Mouse (Mus musculus): ENCODE measurements around the gene Prss53. TPM values are rescaled to one million over a fixed set of nuclear protein-coding genes. Genes with fewer than 3 reads are reported as not detected.
"Not testable (repeated sequence)": the region's sequence is repeated elsewhere in the genome, so short reads cannot be mapped to it uniquely, and the experiment has no call there.

The Prss53 gene
- total RNA-seq, 2 experiments from 2014 or later: 1.2 to 2.0 TPM

- intact Hi-C loops (cut with DNase I): no loop called here
- peak; percentile 87 for DNase-seq
- Histone ChIP-seq H3K27ac (peak within 1 kb of the TSS; percentile 97), H3K4me3 (peak within 1 kb of the TSS; percentile 91)
- TF ChIP-seq CTCF (IDR thresholded peaks at IDR 0.05): no peak
These were observed 13.4 kb upstream of the Prss53 start, which contains the start of gene Bckdk for GRCm38 (mm10) chr7:127903971-127904796. Gene Bckdk (plus strand): TSS chr7:127904082.

DNA sequence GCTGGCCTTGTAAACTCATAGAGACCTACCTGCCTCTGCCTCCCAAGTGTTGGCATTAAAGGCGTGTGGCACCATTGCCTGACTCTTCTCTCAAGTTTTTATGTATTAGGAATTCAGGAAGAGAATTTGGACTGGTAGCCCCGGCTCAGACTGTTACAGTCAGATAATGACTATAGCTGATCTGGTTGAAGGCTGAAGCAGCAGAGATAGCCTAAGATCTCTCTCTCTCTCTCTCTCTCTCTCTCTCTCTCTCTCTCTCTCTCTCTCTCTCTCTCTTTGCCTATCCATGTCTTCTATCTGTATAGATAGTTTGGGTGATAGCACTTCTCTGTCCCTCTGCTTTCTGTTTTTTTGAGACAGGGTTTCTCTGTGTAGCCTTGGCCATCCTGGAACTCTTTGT is 11.0 kb upstream of the Prss53 start:
- TF ChIP-seq CTCF (IDR thresholded peaks at IDR 0.05): no peak
- DNase-seq: no peak
- no peak overlapping the region for H3K4me3 ChIP-seq
- no peak overlapping the region for H3K27ac ChIP-seq
- intact Hi-C loops (cut with DNase I): no loop called here

DNA sequence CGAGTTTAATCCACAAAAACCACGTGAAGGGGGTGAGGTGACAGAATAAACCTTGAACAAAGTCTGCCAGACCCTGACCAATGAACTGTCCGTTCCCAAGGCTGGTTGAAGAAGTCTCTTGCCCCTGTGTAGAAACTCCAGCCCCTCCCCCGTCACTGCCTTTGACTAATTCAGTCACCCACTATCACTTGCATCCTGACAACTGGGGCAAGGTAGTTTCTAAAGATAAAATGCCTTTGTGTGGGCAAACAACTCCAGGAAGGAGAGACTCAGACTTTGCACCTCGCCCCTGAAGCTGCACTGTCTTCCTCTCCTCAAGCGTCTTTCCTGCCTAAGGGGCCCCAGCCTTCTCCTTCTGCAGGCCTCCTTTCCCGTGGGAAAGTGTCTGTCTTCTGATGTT is 9.2 kb upstream of the Prss53 start:
- intact Hi-C loops (cut with DNase I): loop anchor here (5.0 kb wide), 1 partner anchor 37 kb away; no protein-coding TSS in a partner anchor
- TF ChIP-seq CTCF (IDR thresholded peaks at IDR 0.05): no peak
- Histone ChIP-seq H3K27ac (no peak overlapping the region), H3K4me3 (no peak overlapping the region)
- no peak for DNase-seq

DNA sequence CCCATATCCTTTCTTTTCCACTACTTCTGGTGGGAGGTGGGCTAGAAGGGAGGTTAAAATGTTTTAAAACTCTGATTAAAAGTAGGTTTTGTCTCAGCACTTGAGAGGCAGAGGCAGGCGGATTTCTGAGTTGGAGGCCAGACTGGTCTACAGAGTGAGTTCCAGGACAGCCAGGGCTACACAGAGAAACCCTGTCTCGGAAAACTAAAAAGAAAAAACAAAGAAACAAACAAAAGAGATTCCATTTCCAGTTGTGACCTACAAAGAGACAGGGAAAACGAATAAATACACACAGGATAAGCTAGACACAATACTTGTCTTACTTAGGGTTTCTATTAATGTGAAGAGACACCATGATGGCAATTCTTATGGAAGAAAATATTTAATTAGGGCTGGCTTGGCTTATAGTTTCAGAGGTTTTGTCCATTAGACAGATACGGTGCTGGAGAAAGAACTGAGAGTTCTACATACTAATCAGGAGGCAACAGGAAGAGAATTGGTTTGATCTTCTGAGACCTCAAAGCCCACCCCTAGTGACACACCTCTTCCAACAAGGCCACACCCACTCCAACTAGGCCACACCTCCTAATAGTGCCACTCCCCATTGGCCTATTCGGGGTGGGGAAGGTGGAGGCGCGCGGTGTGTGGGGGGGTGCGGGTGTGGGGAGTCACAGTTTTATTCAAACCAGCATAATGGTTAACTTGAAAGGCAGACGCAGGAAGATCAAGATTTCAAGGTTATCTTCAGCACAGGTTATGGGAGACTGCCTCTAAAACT is 7.6 kb upstream of the Prss53 start:
- no peak overlapping the region for H3K27ac ChIP-seq
- intact Hi-C loops (cut with DNase I): loop anchor here (5.0 kb wide), 1 partner anchor 39 kb away; no protein-coding TSS in a partner anchor
- no peak overlapping the region for H3K4me3 ChIP-seq
- TF ChIP-seq CTCF (IDR thresholded peaks at IDR 0.05): no peak
- no peak for DNase-seq

DNA sequence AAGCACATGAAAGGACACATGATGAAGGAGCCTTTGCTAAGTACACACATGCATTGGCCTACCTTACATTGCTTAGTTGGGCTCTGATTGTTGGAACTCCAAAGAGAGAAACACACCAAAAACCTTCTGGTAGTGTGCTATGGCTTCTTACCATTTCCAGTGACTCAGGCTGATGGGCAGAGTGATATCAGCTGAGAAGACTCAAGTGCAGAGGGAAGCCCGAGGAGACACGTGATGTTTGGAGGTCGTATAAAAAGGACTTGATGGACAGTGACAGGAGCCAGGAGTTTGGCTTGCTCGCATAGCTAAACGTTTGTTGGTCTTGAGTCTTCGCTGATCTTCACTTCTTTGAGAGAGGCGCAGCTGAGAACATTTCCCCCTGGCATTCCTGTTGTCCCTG is 6.8 kb upstream of the Prss53 start:
- no peak for DNase-seq
- Histone ChIP-seq H3K27ac (no peak overlapping the region), H3K4me3 (no peak overlapping the region)
- intact Hi-C loops (cut with DNase I): loop anchor here (5.0 kb wide), 1 partner anchor 40 kb away; no protein-coding TSS in a partner anchor
- TF ChIP-seq CTCF (IDR thresholded peaks at IDR 0.05): no peak

DNA sequence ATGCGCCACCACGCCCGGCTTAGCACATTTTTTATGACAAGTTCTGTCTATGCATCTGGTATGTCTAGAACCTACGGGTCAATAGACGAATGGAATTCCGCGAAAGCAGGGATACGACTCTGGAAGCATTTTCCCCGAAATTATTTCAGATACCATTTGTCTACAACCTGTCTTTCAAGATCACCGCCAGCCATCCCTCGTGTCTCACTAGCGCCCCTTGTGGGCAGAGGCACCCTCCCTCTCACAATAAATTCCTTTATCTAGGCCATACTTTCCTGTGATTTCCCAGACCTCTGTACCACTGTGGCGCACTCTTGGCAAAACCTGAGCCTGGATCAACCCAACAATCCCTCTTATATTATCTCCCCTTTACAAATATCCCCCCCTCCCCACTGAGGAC is 5.6 kb upstream of the Prss53 start:
- TF ChIP-seq CTCF (IDR thresholded peaks at IDR 0.05): peak; percentile 76
- DNase-seq: peak; percentile 76
- intact Hi-C loops (cut with DNase I): loop anchor here (5.0 kb wide), 1 partner anchor 41 kb away; no protein-coding TSS in a partner anchor
- Histone ChIP-seq H3K27ac (peak overlapping the region; percentile 93), H3K4me3 (no peak overlapping the region)

DNA sequence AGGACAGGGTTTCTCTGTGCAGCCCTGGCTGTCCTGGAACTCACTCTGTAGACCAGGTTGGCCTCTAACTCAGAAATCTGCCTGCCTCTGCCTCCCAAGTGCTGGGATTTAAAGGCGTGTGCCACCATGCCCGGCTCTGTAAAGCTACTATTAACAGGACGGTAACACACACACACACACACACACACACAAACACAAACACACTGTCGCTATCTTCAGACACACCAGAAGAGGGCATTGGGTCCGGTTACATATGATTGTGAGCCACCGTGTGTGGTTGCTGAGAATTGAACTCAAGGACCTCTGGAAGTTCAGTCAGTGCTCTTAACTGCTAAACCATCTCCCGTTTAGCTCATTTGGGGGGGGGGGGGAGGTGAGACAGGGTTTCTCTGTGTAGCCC is 5.1 kb upstream of the Prss53 start:
- not testable (repeated sequence) for DNase-seq
- peak overlapping the region; percentile 90 for H3K4me3 ChIP-seq
- intact Hi-C loops (cut with DNase I): loop anchor here (5.0 kb wide), 1 partner anchor 41 kb away; no protein-coding TSS in a partner anchor
- H3K27ac ChIP-seq: peak overlapping the region; percentile 93

GRCm38 (mm10) chr7:127895442-127895841 is 4.7 kb upstream of the Prss53 start, which contains the start of the genes Gm21974 and Vkorc1:
Gene Gm21974 (minus strand): TSS chr7:127895454.
Gene Vkorc1 (minus strand): TSS chr7:127895617.
- peak; percentile 97 for DNase-seq
- Histone ChIP-seq H3K4me3 (peak within 1 kb of the TSS; percentile 90), H3K27ac (peak within 1 kb of the TSS; percentile 93)
- intact Hi-C loops (cut with DNase I): loop anchor here (5.0 kb wide), 1 partner anchor 42 kb away; no protein-coding TSS in a partner anchor
- peak; percentile 45 for TF ChIP-seq CTCF (IDR thresholded peaks at IDR 0.05)

DNA sequence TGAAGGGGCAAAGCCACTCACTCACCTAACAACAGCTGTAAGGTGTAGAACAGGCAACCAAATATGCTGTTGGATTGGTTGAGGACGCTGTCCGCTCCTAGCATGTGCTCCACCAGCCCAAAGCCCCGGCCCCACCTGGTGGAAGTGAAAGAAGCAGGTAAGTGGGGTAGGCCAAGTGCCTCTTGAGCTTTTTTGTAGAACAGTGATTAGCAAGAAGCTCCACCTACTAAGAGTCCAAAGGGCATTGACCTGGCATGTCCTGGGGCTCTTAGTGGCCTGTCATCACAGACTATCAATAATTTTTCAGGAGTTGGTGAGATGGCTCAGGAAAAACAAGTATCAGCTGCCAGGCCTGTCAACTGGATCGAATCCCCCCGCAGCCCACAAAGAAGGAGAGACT is 3.7 kb upstream of the Prss53 start:
- no peak for TF ChIP-seq CTCF (IDR thresholded peaks at IDR 0.05)
- DNase-seq: no peak
- Histone ChIP-seq H3K27ac (peak overlapping the region; percentile 93), H3K4me3 (peak overlapping the region; percentile 90)
- intact Hi-C loops (cut with DNase I): no loop called here

DNA sequence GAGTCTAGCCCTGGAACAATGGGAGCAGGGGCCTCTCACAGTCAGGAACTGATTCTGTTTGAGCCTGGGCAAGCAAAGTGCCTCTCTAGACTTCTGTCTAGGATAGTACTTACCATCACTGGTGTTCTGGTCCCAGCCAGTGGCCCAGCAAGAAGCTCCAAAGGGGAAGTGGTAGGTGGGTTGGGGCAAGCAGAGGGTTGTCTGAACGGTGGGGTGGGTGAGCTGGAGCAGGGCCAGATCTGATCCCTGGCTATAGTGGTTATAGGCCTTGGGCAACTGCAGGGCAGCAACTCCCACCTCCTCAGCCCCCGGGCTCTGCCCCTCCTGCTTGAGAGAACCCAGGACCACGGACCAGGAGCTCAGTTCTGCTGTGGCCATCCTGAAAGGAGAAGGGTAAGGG is 1.9 kb downstream of the Prss53 start:
- no peak overlapping the region for H3K4me3 ChIP-seq
- intact Hi-C loops (cut with DNase I): no loop called here
- DNase-seq: no peak
- H3K27ac ChIP-seq: no peak overlapping the region
- no peak for TF ChIP-seq CTCF (IDR thresholded peaks at IDR 0.05)

DNA sequence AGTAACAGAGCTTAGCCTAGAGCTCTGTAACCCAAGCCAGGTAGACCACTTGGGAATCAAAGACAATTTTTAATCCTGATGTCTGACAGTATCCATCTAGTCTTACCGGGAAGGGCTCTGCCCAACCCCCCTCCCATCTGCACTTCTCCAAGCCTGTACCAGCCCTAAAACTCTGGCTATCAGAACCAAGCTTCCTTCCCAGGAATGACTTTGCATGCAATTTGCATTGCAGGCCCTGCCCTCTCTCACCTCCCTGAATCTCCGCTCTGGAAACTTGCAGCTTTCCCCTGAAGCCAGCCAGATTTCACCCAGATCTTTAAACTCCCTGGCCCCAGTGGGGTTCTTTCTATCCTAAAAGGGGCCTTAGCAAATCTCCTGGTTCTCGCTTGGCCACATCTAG is 3.0 kb downstream of the Prss53 start:
- no peak for DNase-seq
- Histone ChIP-seq H3K27ac (no peak overlapping the region), H3K4me3 (no peak overlapping the region)
- intact Hi-C loops (cut with DNase I): no loop called here
- no peak for TF ChIP-seq CTCF (IDR thresholded peaks at IDR 0.05)

GRCm38 (mm10) chr7:127887191-127887590 is 3.6 kb downstream of the Prss53 start:
- DNase-seq: no peak
- no peak for TF ChIP-seq CTCF (IDR thresholded peaks at IDR 0.05)
- intact Hi-C loops (cut with DNase I): no loop called here

GRCm38 (mm10) chr7:127886551-127886950 is 4.2 kb downstream of the Prss53 start:
- intact Hi-C loops (cut with DNase I): no loop called here
- no peak for DNase-seq
- 0 out of 2 replicates have a peak overlapping the region, but pooled peaks have one; percentile 5 for H3K4me3 ChIP-seq
- no peak for TF ChIP-seq CTCF (IDR thresholded peaks at IDR 0.05)
- H3K27ac ChIP-seq: peak overlapping the region; percentile 81

More at GRCm38 (mm10) chr7:127887191-127887590, 3.6 kb downstream of the Prss53 start:
- Histone ChIP-seq H3K4me3 (no peak overlapping the region), H3K27ac (peak overlapping the region; percentile 81)
